Mouse (Mus musculus): ENCODE results near the gene Tubb4b.

- TF ChIP-seq CTCF (IDR thresholded peaks at IDR 0.05; ENCODE audit: low read depth) (no peak), EP300 (IDR thresholded peaks at IDR 0.05; ENCODE audit: low read depth) (no peak)
Observed at GRCm38 (mm10) chr2:25214444-25214843, 10.1 kb downstream of the Tubb4b start, which contains the start of gene Stpg3.
